Mouse (Mus musculus) midbrain, embryonic 10.5 days (tissue): ENCODE data around the gene Adipor2. TPM values are rescaled to one million over a fixed set of nuclear protein-coding genes. Genes with fewer than 3 reads are reported as not detected.

Experiments
- DNase-seq: peaks from one replicate; pipeline ENCODE4 v3.0.0-alpha.2; 2017; ENCODE audit warnings: low spot score
- H3K27ac ChIP-seq: fragments of 300-500 bp; sonication (generic); replicated peaks from 2 replicates; pipeline ENCODE4 v1.5.1; 2016; ENCODE audit warnings: mild to moderate bottlenecking
- H3K27me3 ChIP-seq: fragments of 300-500 bp; sonication (generic); 2 replicates; pipeline ENCODE4 v1.6.1; 2016; ENCODE audit warnings: low read depth, mild to moderate bottlenecking; ENCODE audit not compliant: poor library complexity, severe bottlenecking
- H3K36me3 ChIP-seq: fragments of 300-500 bp; sonication (generic); 2 replicates; pipeline ENCODE4 v1.6.1; 2016; ENCODE audit warnings: mild to moderate bottlenecking, moderate library complexity
- H3K4me1 ChIP-seq: fragments of 300-500 bp; sonication (generic); 2 replicates; pipeline ENCODE4 v1.6.1; 2016
- H3K4me3 ChIP-seq: fragments of 300-500 bp; sonication (generic); 2 replicates; pipeline ENCODE4 v1.5.1; 2016; ENCODE audit warnings: mild to moderate bottlenecking, moderate library complexity
- H3K9me3 ChIP-seq: fragments of 300-500 bp; sonication (generic); replicated peaks from 2 replicates; pipeline ENCODE4 v1.6.1; 2016; ENCODE audit warnings: mild to moderate bottlenecking
- WGBS: fragments of 180-500 bp; shearing (Covaris S2); methylation state at CpG from one replicate; pipeline ENCODE4 v1.1.7; 2016; 5-methylcytosine and 5-hydroxymethylcytosine counted together
- polyA plus RNA-seq: library from polyadenylated mRNA; unstranded; fragments of >200 nt; fragmentation: Nextera tagmentation; extraction: Ambion mirVana; gene quantifications from 2 replicates; pipeline ENCODE4 v1.2.1, GENCODE M21; 2016

The Adipor2 gene
- polyA plus RNA-seq, 1 experiment from 2014 or later, result 37.1 TPM

- Histone ChIP-seq H3K9me3 (no peaks in the 10 kb centered on the region), H3K36me3 (peaks cover 6% of the 10 kb centered on the region), H3K27ac (no peak overlapping the region), H3K4me3 (no peak overlapping the region), H3K4me1 (peaks cover 21% of the 10 kb centered on the region), H3K27me3 (no peaks in the 10 kb centered on the region)
- WGBS, result 3% methylated on average over 1 of the region's 1 CpGs
- peak; percentile 79 for DNase-seq
These were observed 69.3 kb downstream of the Adipor2 start for GRCm38 (mm10) chr6:119348234-119348633.

GRCm38 (mm10) chr6:119347813-119348212 lies 69.7 kb downstream of the Adipor2 start:
- Histone ChIP-seq H3K36me3 (peaks cover 5% of the 10 kb centered on the region; the same call in 1 of the 2 replicates), H3K4me3 (no peak overlapping the region), H3K9me3 (no peaks in the 10 kb centered on the region), H3K4me1 (peaks cover 21% of the 10 kb centered on the region), H3K27ac (no peak overlapping the region; the same call in 1 of the 2 replicates), H3K27me3 (no peaks in the 10 kb centered on the region)
- DNase-seq, result no peak
- WGBS, result 73% methylated on average over 5 of the region's 5 CpGs

- Histone ChIP-seq H3K9me3 (no peaks in the 10 kb centered on the region), H3K36me3 (no peaks in the 10 kb centered on the region), H3K27me3 (no peaks in the 10 kb centered on the region), H3K4me1 (peaks cover 21% of the 10 kb centered on the region), H3K27ac (no peak overlapping the region), H3K4me3 (no peak overlapping the region)
- DNase-seq, result no peak
- WGBS, result 78% methylated on average over 10 of the region's 10 CpGs
These were observed 71.2 kb downstream of the Adipor2 start for GRCm38 (mm10) chr6:119346257-119346656.

- H3K27ac ChIP-seq, result peak overlapping the region; percentile 57
- no peaks in the 10 kb centered on the region for H3K9me3 ChIP-seq
- no peaks in the 10 kb centered on the region for H3K36me3 ChIP-seq
- peaks cover 37% of the 10 kb centered on the region for H3K4me1 ChIP-seq
- no peak for DNase-seq
- H3K27me3 ChIP-seq, result peaks cover 14% of the 10 kb centered on the region
- H3K4me3 ChIP-seq, result no peak overlapping the region
These were observed 76.1 kb downstream of the Adipor2 start for GRCm38 (mm10) chr6:119341409-119341808.

- Histone ChIP-seq H3K27me3 (peaks cover 44% of the 10 kb centered on the region), H3K9me3 (no peaks in the 10 kb centered on the region), H3K27ac (peak overlapping the region; percentile 70), H3K36me3 (no peaks in the 10 kb centered on the region), H3K4me1 (peaks cover 51% of the 10 kb centered on the region), H3K4me3 (peak overlapping the region; percentile 2; the same call in 1 of the 2 replicates)
- 23% methylated on average over 10 of the region's 11 CpGs for WGBS
- DNase-seq, result peak; percentile 45
These were observed 79.2 kb downstream of the Adipor2 start for GRCm38 (mm10) chr6:119338121-119338912.

GRCm38 (mm10) chr6:119337287-119337686 lies 80.2 kb downstream of the Adipor2 start:
- Histone ChIP-seq H3K36me3 (no peaks in the 10 kb centered on the region), H3K27ac (0 out of 2 replicates have a peak overlapping the region, but pooled peaks have one; percentile 14), H3K4me1 (peaks cover 60% of the 10 kb centered on the region), H3K9me3 (no peaks in the 10 kb centered on the region), H3K4me3 (no peak overlapping the region), H3K27me3 (peaks cover 54% of the 10 kb centered on the region)
- WGBS, result 65% methylated on average over 3 of the region's 3 CpGs
- DNase-seq, result no peak

- H3K9me3 ChIP-seq, result no peaks in the 10 kb centered on the region
- no peaks in the 10 kb centered on the region for H3K36me3 ChIP-seq
- peaks cover 62% of the 10 kb centered on the region for H3K4me1 ChIP-seq
- WGBS, result 84% methylated on average over 7 of the region's 7 CpGs
- peak overlapping the region; percentile 39 for H3K27ac ChIP-seq
- DNase-seq, result no peak
- H3K4me3 ChIP-seq, result no peak overlapping the region
- peaks cover 65% of the 10 kb centered on the region for H3K27me3 ChIP-seq
These were observed 81.4 kb downstream of the Adipor2 start for GRCm38 (mm10) chr6:119336124-119336523.

- no peak for DNase-seq
- Histone ChIP-seq H3K36me3 (no peaks in the 10 kb centered on the region), H3K9me3 (no peaks in the 10 kb centered on the region), H3K4me3 (no peak overlapping the region), H3K27me3 (peaks cover 81% of the 10 kb centered on the region), H3K27ac (no peak overlapping the region), H3K4me1 (peaks cover 77% of the 10 kb centered on the region)
- WGBS, result 49% methylated on average over 3 of the region's 3 CpGs
These were observed 83.7 kb downstream of the Adipor2 start for GRCm38 (mm10) chr6:119333831-119334230.

- Histone ChIP-seq H3K36me3 (no peaks in the 10 kb centered on the region), H3K4me1 (peaks cover 77% of the 10 kb centered on the region), H3K9me3 (no peaks in the 10 kb centered on the region), H3K27ac (no peak overlapping the region), H3K27me3 (peaks cover 87% of the 10 kb centered on the region), H3K4me3 (no peak overlapping the region)
- WGBS, result 26% methylated on average over 3 of the region's 3 CpGs
- no peak for DNase-seq
These were observed 84.3 kb downstream of the Adipor2 start for GRCm38 (mm10) chr6:119333202-119333601.

GRCm38 (mm10) chr6:119332111-119332510 lies 85.4 kb downstream of the Adipor2 start:
- peaks cover 68% of the 10 kb centered on the region for H3K4me1 ChIP-seq
- H3K4me3 ChIP-seq, result no peak overlapping the region
- H3K27me3 ChIP-seq, result peaks cover 98% of the 10 kb centered on the region
- H3K36me3 ChIP-seq, result no peaks in the 10 kb centered on the region
- WGBS, result 11% methylated on average over 1 of the region's 1 CpGs
- no peaks in the 10 kb centered on the region for H3K9me3 ChIP-seq
- no peak overlapping the region for H3K27ac ChIP-seq
- no peak for DNase-seq

GRCm38 (mm10) chr6:119330506-119330905 lies 87.0 kb downstream of the Adipor2 start, which contains the start of gene Lrtm2:
Lrtm2 (minus strand) TSS chr6:119330766.
- DNase-seq, result peak; percentile 48
- WGBS, result 1% methylated on average over 31 of the region's 31 CpGs
- Histone ChIP-seq H3K27me3 (peaks cover 98% of the 10 kb centered on the region), H3K27ac (no peak within 1 kb of the TSS), H3K4me3 (peak within 1 kb of the TSS; percentile 53), H3K9me3 (no peaks in the 10 kb centered on the region), H3K36me3 (no peaks in the 10 kb centered on the region), H3K4me1 (peaks cover 61% of the 10 kb centered on the region)

GRCm38 (mm10) chr6:119329936-119330335 lies 87.6 kb downstream of the Adipor2 start:
- Histone ChIP-seq H3K27ac (no peak overlapping the region), H3K4me1 (peaks cover 61% of the 10 kb centered on the region), H3K9me3 (no peaks in the 10 kb centered on the region), H3K4me3 (peak overlapping the region; percentile 53), H3K27me3 (peaks cover 94% of the 10 kb centered on the region), H3K36me3 (no peaks in the 10 kb centered on the region)
- WGBS, result 8% methylated on average over 6 of the region's 6 CpGs
- no peak for DNase-seq

- H3K27ac ChIP-seq, result no peak overlapping the region
- H3K4me3 ChIP-seq, result peak overlapping the region; percentile 24; the same call in 1 of the 2 replicates
- peaks cover 93% of the 10 kb centered on the region for H3K27me3 ChIP-seq
- no peaks in the 10 kb centered on the region for H3K9me3 ChIP-seq
- DNase-seq, result no peak
- 2% methylated on average over 8 of the region's 8 CpGs for WGBS
- peaks cover 61% of the 10 kb centered on the region for H3K4me1 ChIP-seq
- no peaks in the 10 kb centered on the region for H3K36me3 ChIP-seq
These were observed 88.2 kb downstream of the Adipor2 start for GRCm38 (mm10) chr6:119329215-119329714.
